Mouse (Mus musculus) heart, embryonic 11.5 days (tissue): Measurements from ENCODE around the gene Ackr4. TPM values are rescaled to one million over a fixed set of nuclear protein-coding genes. Genes with fewer than 3 reads are reported as not detected.

Source experiments
- ATAC-seq: fragments of 200-750 bp; cut with Nextera tagmentation; replicated peaks from 2 replicates; pipeline ENCODE4 v1.8.0; 2017; ENCODE audit warnings: moderate library complexity; ENCODE audit not compliant: insufficient number of reproducible peaks, low FRiP score, low TSS enrichment
- H3K27ac ChIP-seq: fragments of 300-500 bp; sonication (generic); 2 replicates; pipeline ENCODE4 v1.5.1; 2014; ENCODE audit warnings: mild to moderate bottlenecking, low read depth, low read length
- H3K27me3 ChIP-seq: fragments of 300-500 bp; sonication (generic); 2 replicates; pipeline ENCODE4 v1.6.1; 2014; ENCODE audit warnings: mild to moderate bottlenecking, low read length, mixed read lengths; ENCODE audit not compliant: control insufficient read depth, insufficient read depth
- H3K36me3 ChIP-seq: fragments of 300-500 bp; sonication (generic); 2 replicates; pipeline ENCODE4 v1.6.1; 2014; ENCODE audit warnings: mild to moderate bottlenecking, low read length, moderate library complexity, mixed read lengths; ENCODE audit not compliant: control insufficient read depth, insufficient read depth
- H3K4me1 ChIP-seq: fragments of 300-500 bp; sonication (generic); 2 replicates; pipeline ENCODE4 v1.6.1; 2014; ENCODE audit warnings: low read length; ENCODE audit not compliant: control insufficient read depth, insufficient read depth
- H3K4me2 ChIP-seq: fragments of 300-500 bp; sonication (generic); 2 replicates; pipeline ENCODE4 v1.6.1; 2014; ENCODE audit warnings: mild to moderate bottlenecking, moderate library complexity
- H3K4me3 ChIP-seq: fragments of 300-500 bp; sonication (generic); 2 replicates; pipeline ENCODE4 v1.5.1; 2014; ENCODE audit warnings: low read depth, low read length
- H3K9ac ChIP-seq: fragments of 300-500 bp; sonication (generic); 2 replicates; pipeline ENCODE4 v1.6.1; 2014; ENCODE audit warnings: mild to moderate bottlenecking, low read depth, low read length, moderate library complexity
- H3K9me3 ChIP-seq: fragments of 300-500 bp; sonication (generic); replicated peaks from 2 replicates; pipeline ENCODE4 v1.6.1; 2016; ENCODE audit warnings: low read length; ENCODE audit not compliant: control insufficient read depth
- WGBS: fragments of 180-500 bp; shearing (Covaris S2); extraction: QIAGEN DNeasy Blood & Tissue Kit; methylation state at CpG from one replicate; pipeline ENCODE4 v1.1.7; 2014; ENCODE audit not compliant: insufficient replicate concordance; 5-methylcytosine and 5-hydroxymethylcytosine counted together
- polyA plus RNA-seq: library from polyadenylated mRNA; unstranded; fragments of >200 nt; fragmentation: Nextera tagmentation; extraction: Ambion mirVana; gene quantifications from 2 replicates; pipeline ENCODE4 v1.2.1, GENCODE M21; 2014

Ackr4 gene
- polyA plus RNA-seq, 1 experiment from 2014 or later: 0.31 TPM

GRCm38 (mm10) chr9:104102301-104102700 lies 24.4 kb downstream of the Ackr4 start:
- H3K4me3 ChIP-seq: no peak overlapping the region
- no peaks in the 10 kb centered on the region for H3K27me3 ChIP-seq
- H3K4me2 ChIP-seq: no peak overlapping the region
- no peak overlapping the region for H3K9ac ChIP-seq
- H3K9me3 ChIP-seq: no peaks in the 10 kb centered on the region
- 26% methylated on average over 6 of the region's 6 CpGs for WGBS
- H3K27ac ChIP-seq: no peak overlapping the region
- no peak for ATAC-seq
- H3K36me3 ChIP-seq: no peaks in the 10 kb centered on the region
- H3K4me1 ChIP-seq: peaks cover 2% of the 10 kb centered on the region; the same call in 1 of the 2 replicates

- WGBS: 35% methylated on average over 3 of the region's 3 CpGs
- Histone ChIP-seq H3K4me2 (no peak overlapping the region), H3K9me3 (no peaks in the 10 kb centered on the region), H3K36me3 (no peaks in the 10 kb centered on the region), H3K4me1 (no peaks in the 10 kb centered on the region; the same call in 1 of the 2 replicates), H3K27ac (no peak overlapping the region), H3K9ac (no peak overlapping the region), H3K27me3 (no peaks in the 10 kb centered on the region), H3K4me3 (no peak overlapping the region)
- no peak for ATAC-seq
These were observed 25.3 kb downstream of the Ackr4 start for GRCm38 (mm10) chr9:104101458-104101857.

GRCm38 (mm10) chr9:104100822-104101221 lies 25.9 kb downstream of the Ackr4 start:
- no peak overlapping the region for H3K9ac ChIP-seq
- no peaks in the 10 kb centered on the region; the same call in 1 of the 2 replicates for H3K4me1 ChIP-seq
- H3K27me3 ChIP-seq: no peaks in the 10 kb centered on the region
- H3K4me3 ChIP-seq: no peak overlapping the region
- H3K36me3 ChIP-seq: no peaks in the 10 kb centered on the region
- H3K4me2 ChIP-seq: no peak overlapping the region
- ATAC-seq: no peak
- no peaks in the 10 kb centered on the region for H3K9me3 ChIP-seq
- no peak overlapping the region for H3K27ac ChIP-seq
- WGBS: 58% methylated on average over 7 of the region's 7 CpGs

- 88% methylated on average over 11 of the region's 11 CpGs for WGBS
These were observed 27.7 kb downstream of the Ackr4 start for GRCm38 (mm10) chr9:104099060-104099459.

GRCm38 (mm10) chr9:104098256-104098655 lies 28.5 kb downstream of the Ackr4 start:
- Histone ChIP-seq H3K27ac (no peak overlapping the region), H3K36me3 (no peaks in the 10 kb centered on the region), H3K9me3 (no peaks in the 10 kb centered on the region), H3K4me1 (no peaks in the 10 kb centered on the region; the same call in 1 of the 2 replicates), H3K27me3 (no peaks in the 10 kb centered on the region), H3K4me3 (no peak overlapping the region), H3K9ac (no peak overlapping the region), H3K4me2 (no peak overlapping the region)
- no peak for ATAC-seq
- WGBS: 64% methylated on average over 5 of the region's 5 CpGs

More at GRCm38 (mm10) chr9:104099060-104099459, 27.7 kb downstream of the Ackr4 start:
- H3K27me3 ChIP-seq: no peaks in the 10 kb centered on the region
- no peak for ATAC-seq
- H3K4me3 ChIP-seq: no peak overlapping the region
- no peaks in the 10 kb centered on the region for H3K9me3 ChIP-seq
- no peaks in the 10 kb centered on the region; the same call in 1 of the 2 replicates for H3K4me1 ChIP-seq
- H3K27ac ChIP-seq: no peak overlapping the region
- no peak overlapping the region for H3K9ac ChIP-seq
- no peaks in the 10 kb centered on the region for H3K36me3 ChIP-seq
- no peak overlapping the region for H3K4me2 ChIP-seq

GRCm38 (mm10) chr9:104092945-104093344 lies 33.8 kb downstream of the Ackr4 start:
- Histone ChIP-seq H3K9me3 (no peaks in the 10 kb centered on the region), H3K4me1 (no peaks in the 10 kb centered on the region), H3K9ac (no peak overlapping the region), H3K36me3 (no peaks in the 10 kb centered on the region), H3K4me2 (no peak overlapping the region), H3K4me3 (no peak overlapping the region), H3K27me3 (no peaks in the 10 kb centered on the region), H3K27ac (no peak overlapping the region)
- 90% methylated on average over 5 of the region's 5 CpGs for WGBS
- ATAC-seq: no peak

- Histone ChIP-seq H3K27ac (peak overlapping the region; percentile 46), H3K36me3 (no peaks in the 10 kb centered on the region), H3K27me3 (no peaks in the 10 kb centered on the region), H3K9ac (no peak overlapping the region), H3K4me3 (no peak overlapping the region), H3K9me3 (no peaks in the 10 kb centered on the region), H3K4me1 (no peaks in the 10 kb centered on the region), H3K4me2 (no peak overlapping the region)
- WGBS: 76% methylated on average over 8 of the region's 8 CpGs
- ATAC-seq: no peak
These were observed 38.2 kb downstream of the Ackr4 start for GRCm38 (mm10) chr9:104088555-104088954.

GRCm38 (mm10) chr9:104085730-104086429 lies 40.9 kb downstream of the Ackr4 start:
- Histone ChIP-seq H3K27me3 (no peaks in the 10 kb centered on the region), H3K4me2 (no peak overlapping the region), H3K4me3 (no peak overlapping the region), H3K4me1 (no peaks in the 10 kb centered on the region), H3K27ac (no peak overlapping the region), H3K9ac (no peak overlapping the region), H3K9me3 (no peaks in the 10 kb centered on the region), H3K36me3 (no peaks in the 10 kb centered on the region)
- ATAC-seq: no peak
- 64% methylated on average over 4 of the region's 4 CpGs for WGBS

- H3K27ac ChIP-seq: no peak overlapping the region
- H3K27me3 ChIP-seq: no peaks in the 10 kb centered on the region
- no peak overlapping the region for H3K4me2 ChIP-seq
- H3K4me3 ChIP-seq: no peak overlapping the region
- no peak overlapping the region for H3K9ac ChIP-seq
- no peaks in the 10 kb centered on the region for H3K9me3 ChIP-seq
- 71% methylated on average over 3 of the region's 3 CpGs for WGBS
- ATAC-seq: no peak
- no peaks in the 10 kb centered on the region for H3K36me3 ChIP-seq
- H3K4me1 ChIP-seq: no peaks in the 10 kb centered on the region
These were observed 46.7 kb downstream of the Ackr4 start for GRCm38 (mm10) chr9:104080038-104080437.
